Mouse (Mus musculus): Measurements from ENCODE around the gene Dlx5.
A peak's percentile ranks its signal among the peaks of the same experiment; 100 is the strongest.

Gene Dlx5

GRCm38 (mm10) chr6:6881638-6882190, at the start of gene Dlx5:
TSS of gene Dlx5 (minus strand) at chr6:6882085.
- no peak for DNase-seq (ENCODE audit: low read depth)

DNA sequence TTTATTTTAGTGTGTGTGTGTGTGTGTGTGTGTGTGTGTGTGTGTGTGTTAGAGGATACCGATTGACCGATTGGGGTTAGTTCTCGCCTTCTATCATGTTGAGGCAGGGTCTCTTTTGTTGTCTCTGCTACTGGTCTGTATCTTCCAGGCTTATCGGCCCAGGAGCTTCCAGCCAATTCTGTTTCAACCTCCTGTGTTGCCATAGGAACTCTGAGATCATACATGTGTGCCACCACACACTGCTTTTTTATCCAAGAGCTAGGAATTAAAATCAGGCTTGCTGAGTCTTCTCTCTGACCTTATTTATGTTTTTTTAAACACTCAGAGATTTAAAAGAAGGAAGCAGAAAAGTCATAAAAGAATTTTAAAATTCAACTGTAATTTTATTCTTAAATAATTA, 49.6 kb upstream of the Dlx5 start:
- DNase-seq (ENCODE audit: low read depth), result no peak

DNA sequence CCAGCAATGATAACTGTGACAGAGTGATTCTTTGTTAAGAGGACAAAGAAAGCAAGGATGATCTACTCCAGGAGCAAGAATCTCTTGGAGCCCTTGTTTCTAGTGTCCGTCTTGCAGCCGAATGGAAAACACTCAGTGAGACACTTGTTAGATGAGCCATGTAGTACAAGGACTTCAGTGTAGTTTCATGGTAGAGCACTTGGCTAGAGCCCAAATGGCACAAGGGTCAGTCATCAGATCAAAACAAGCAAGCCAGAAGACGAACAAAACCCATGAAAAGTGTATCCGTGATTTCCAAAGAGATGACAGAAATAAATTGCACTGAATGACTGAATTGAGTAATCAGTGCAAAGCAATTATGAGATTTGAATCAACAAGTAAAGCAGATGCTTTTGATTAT, 48.9 kb upstream of the Dlx5 start:
- no peak for DNase-seq (ENCODE audit: low read depth)

- DNase-seq (ENCODE audit: low read depth), result no peak
These were observed 43.4 kb upstream of the Dlx5 start for GRCm38 (mm10) chr6:6925264-6925663.

GRCm38 (mm10) chr6:6917334-6917733, 35.4 kb upstream of the Dlx5 start:
- no peak for DNase-seq (ENCODE audit: low read depth)

GRCm38 (mm10) chr6:6915526-6915915, 33.6 kb upstream of the Dlx5 start:
- peak; percentile 12 for DNase-seq (ENCODE audit: low read depth)

GRCm38 (mm10) chr6:6914849-6915525, 33.1 kb upstream of the Dlx5 start:
- DNase-seq (ENCODE audit: low read depth), result peak; percentile 60

DNA sequence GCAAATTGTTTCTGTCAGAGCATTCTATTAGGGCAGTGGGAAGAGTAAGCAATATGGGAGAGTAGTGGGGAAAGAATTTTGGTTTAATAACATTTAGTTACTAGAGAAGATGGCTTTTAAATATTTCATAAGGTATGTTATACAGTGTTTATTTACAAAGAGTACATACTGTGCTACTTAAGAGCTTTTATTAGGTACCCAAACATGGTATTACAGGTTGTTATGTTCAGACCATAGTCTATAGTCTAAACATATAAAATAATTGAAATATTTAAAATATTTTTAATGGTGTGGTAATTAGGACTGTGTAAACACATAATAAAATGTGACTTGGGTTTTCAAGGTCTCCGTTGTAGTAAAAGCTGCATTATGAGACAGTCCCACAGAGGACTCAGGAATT, 32.4 kb upstream of the Dlx5 start:
- DNase-seq (ENCODE audit: low read depth), result no peak

GRCm38 (mm10) chr6:6909586-6909985, 27.7 kb upstream of the Dlx5 start:
- DNase-seq (ENCODE audit: low read depth), result no peak

DNA sequence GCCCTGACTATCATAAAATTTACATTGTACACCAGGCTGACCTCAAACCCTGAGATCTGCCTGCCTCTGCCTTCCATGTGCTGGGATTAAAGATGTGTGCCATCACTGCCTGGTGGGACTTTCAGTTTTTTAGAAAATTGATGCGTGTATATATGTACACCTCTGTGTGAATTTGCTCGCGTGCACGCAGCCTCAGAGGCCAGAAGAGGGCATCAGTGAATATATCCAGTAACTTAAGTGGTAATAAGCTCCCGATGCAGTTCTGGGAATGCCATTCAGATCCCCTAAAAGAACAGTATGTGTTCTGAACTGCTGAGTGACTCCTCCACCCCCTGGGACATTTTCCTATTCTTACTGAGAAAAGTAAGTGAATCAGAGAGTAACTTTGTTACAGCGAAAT, 8.2 kb upstream of the Dlx5 start:
- no peak for DNase-seq (ENCODE audit: low read depth)

GRCm38 (mm10) chr6:6886225-6886624, 4.3 kb upstream of the Dlx5 start:
- DNase-seq (ENCODE audit: low read depth), result no peak

DNA sequence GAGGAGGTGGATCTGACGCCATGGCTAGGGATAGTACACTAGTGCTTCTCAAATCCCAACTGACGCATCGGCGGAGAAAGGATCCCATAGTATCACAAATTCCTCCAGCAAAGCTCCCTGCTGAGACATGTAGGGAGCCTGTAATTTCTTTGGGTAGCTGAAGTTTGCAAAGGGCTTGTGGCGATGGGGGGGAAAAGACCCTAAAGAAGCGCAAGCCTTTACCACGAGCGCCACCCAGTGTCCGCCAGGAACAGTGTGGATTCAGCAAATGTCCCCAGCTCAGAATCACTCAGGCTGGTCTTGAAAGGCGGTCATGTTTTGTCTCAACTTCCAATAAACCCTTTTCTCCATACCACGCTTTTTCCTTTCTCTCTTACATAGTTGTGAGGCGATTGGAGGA, 3.0 kb upstream of the Dlx5 start:
- peak; percentile 8 for DNase-seq (ENCODE audit: low read depth)

GRCm38 (mm10) chr6:6882266-6882797, 447 bp upstream of the Dlx5 start:
- DNase-seq (ENCODE audit: low read depth), result no peak

GRCm38 (mm10) chr6:6881115-6881637, 709 bp downstream of the Dlx5 start:
- no peak for DNase-seq (ENCODE audit: low read depth)

DNA sequence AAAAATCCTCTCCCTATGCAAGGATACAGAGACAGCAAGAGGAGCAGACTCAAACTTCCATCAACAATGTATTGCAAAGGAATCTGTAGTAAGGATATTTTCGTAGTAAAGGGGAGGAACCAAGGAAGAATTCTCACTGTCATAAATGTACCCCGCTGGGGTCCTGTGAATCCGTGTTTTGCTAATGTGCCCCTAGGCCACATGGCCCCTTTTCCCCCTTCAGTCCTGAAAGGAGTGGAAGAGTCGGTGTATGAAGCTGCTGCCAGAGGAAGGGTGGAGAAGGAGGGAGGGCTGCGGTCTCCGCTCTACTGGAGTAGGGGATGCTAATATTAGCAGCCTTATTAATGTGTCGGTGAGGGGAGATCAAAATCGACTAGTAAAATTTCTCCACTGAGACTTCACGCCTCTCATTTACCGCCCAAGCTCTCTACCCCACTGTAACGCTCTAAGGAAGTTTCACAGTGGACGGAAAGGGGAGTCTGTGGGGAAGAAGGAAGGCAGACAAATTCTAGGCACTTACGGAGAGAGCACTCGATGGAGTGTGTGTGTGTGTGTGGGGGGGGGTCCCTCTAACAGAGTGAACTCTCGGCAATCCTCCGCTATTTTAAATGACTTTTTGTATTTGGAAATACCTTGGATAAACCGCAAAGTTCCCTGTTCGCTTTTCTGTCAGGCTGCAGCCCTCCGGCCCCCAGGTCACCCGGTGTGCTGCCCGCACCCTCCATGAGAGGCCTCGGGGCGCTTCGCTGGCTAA, 1.3 kb downstream of the Dlx5 start:
- no peak for DNase-seq (ENCODE audit: low read depth)

GRCm38 (mm10) chr6:6879371-6880325, 2.2 kb downstream of the Dlx5 start:
- no peak for DNase-seq (ENCODE audit: low read depth)

DNA sequence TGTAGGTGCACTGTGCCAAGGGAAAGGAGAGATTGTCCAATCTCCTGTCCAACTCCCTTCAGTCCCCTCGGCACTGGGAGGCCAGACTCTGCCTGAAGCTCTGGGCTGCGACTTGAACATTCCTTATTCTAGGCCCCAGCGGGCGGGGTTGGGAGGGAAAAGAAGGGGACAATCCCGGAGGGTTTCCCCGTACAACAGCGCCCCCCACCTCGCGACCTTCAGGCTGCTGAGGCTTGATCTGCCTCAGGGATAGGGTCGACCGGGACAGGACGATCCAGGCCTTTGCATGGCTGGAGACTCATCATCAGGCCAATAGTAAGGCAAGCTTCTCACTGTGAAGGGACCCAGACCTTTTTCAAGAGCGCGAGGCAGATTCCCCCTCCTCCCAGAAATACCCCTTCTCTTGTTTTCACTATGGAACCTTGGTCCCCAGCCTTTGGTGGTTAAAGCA, 3.0 kb downstream of the Dlx5 start:
- DNase-seq (ENCODE audit: low read depth), result no peak

DNA sequence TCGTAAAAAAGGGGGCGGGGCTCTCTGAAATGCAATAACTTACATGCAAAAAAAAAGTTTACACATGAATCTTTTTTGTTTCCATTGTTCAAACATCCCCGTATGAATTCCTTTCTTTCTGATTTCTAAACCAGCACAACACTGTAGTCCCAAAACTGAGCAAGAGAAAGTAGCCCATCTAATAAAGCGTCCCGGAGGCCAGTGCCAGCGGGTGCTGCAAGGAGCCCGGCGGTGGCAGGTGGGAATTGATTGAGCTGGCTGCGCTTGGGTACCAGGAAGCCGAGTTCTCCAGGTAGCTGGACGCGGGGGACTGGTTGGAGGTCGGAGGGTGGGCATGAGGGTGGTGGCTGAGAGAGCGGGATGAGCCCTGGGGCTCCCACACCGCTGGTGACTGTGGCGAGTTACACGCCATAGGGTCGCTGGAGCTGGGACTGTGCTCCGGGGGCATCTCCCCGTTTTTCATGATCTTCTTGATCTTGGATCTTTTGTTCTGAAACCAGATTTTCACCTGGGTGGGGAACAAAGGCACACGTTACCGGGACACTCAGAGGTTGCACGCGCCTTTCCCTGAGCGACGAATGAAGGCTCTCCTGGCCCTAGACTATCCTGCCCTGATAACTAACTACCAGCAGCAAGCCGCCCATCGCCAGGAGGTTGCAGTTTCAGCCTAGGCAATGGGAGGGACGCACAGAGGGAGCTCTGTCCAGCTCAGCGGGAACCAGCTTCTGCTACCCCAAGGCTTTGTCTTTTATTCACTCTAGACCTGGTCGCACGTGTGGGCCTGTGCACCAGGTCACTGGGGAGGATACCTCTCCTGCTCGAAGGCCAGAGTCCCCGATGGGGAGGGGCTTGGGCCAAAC, 3.7 kb downstream of the Dlx5 start:
- DNase-seq (ENCODE audit: low read depth), result no peak

GRCm38 (mm10) chr6:6877346-6877910, 4.5 kb downstream of the Dlx5 start:
- no peak for DNase-seq (ENCODE audit: low read depth)

GRCm38 (mm10) chr6:6876731-6877130, 5.2 kb downstream of the Dlx5 start:
- DNase-seq (ENCODE audit: low read depth), result no peak
